Mouse (Mus musculus): ENCODE results near the gene Vmn1r117.
"Not testable (repeated sequence)": the region's sequence is repeated elsewhere in the genome, so short reads cannot be mapped to it uniquely, and the experiment has no call there.

DNA sequence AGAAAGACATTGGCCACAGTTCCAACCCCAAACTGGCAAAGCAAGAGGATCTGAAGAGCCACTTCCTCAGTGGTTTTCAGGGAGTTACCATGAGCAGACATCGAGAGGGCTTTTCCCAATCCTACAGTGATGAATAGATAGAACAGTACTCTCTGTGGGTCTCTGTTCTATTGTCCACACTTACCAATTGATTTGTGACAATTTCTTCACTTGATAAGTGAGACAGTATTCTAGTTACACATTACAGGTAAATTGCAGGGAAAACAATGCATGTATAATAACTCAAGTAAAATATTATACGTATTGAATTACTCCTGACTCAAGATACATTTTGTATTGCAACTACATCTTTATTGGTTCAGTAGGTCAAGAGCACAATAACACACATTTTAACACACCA, at the start of gene Vmn1r117:
- not testable (repeated sequence) for TF ChIP-seq CTCF (IDR thresholded peaks at IDR 0.05; ENCODE audit: borderline replicate concordance, control insufficient read depth, extremely low read depth, insufficient read depth, low read length, poor library complexity); POLR2A (IDR thresholded peaks at IDR 0.05; ENCODE audit: control insufficient read depth, extremely low read depth, insufficient read depth, low read length, poor library complexity)
